ENCODE assay signal across 8 mouse cellular contexts in the genomic region with DNA sequence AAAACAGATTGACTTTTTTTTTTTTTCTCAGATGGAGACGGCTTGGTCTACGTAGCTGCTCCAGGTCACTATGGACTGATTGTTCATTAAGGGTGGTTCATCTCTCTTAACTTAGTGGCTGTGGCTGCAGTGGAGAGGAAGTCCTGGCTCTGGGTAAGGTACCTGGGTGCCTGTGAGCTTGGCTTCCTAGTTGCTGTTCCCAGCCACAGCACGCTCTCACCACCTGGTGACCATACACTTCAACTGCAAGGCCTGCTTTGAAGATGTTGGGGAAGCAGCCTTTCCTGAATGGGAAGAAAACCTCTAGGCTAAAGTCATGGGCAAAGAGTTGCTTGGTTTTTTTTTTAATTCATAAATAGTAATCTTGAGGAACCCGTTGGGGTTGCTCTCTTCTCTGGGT.
DNase-seq lines count a peak whose midpoint lies in the region; ATAC-seq and TF ChIP-seq lines count a peak whose summit lies in the region.

No protein-coding gene starts in this region.

- 71% methylated on average over 4 of the region's 4 CpGs for WGBS in cerebellum, adult 2 months
- 39% methylated on average over 4 of the region's 4 CpGs for WGBS in spleen, adult 2 months

- no peak overlapping the region for H3K4me3 ChIP-seq in cerebellum, adult 2 months (replicated peaks; ENCODE audit: insufficient read depth, low read depth, low read length)
- H3K4me3 ChIP-seq in spleen, adult 2 months (ENCODE audit: extremely low read depth, insufficient read depth, insufficient read length) = no peak overlapping the region

- no peak for TF ChIP-seq POLR2A in cerebellum, adult 2 months (IDR thresholded peaks at IDR 0.05; ENCODE audit: borderline replicate concordance, insufficient read depth, low read length)
- TF ChIP-seq POLR2A in spleen, adult 2 months (IDR thresholded peaks at IDR 0.05; ENCODE audit: low read depth, low read length) = no peak

- peak; percentile 83 for ATAC-seq in megakaryocyte-erythroid progenitor cell, adult 5-6 weeks (replicated peaks; ENCODE audit: low FRiP score, low TSS enrichment, poor library complexity, severe bottlenecking)

- TF ChIP-seq CTCF in cerebellum, adult 2 months (IDR thresholded peaks at IDR 0.05; ENCODE audit: borderline replicate concordance, insufficient read depth, low read depth, low read length) = peak; percentile 66
- TF ChIP-seq CTCF in spleen, adult 2 months (IDR thresholded peaks at IDR 0.05; ENCODE audit: extremely low read depth, insufficient read depth, insufficient read length, insufficient replicate concordance) = peak; percentile 82; the same call in 1 of the 2 replicates

- no peaks in the 10 kb centered on the region for H3K4me1 ChIP-seq in cerebellum, adult 2 months (ENCODE audit: control insufficient read depth, insufficient read depth, low read length)
- H3K4me1 ChIP-seq in spleen, adult 2 months (ENCODE audit: control insufficient read depth, insufficient read depth, insufficient read length) = no peaks in the 10 kb centered on the region

- H3K27me3 ChIP-seq in cerebellum, adult 2 months (ENCODE audit: control insufficient read depth, insufficient read depth, low read length) = no peaks in the 10 kb centered on the region
- no peaks in the 10 kb centered on the region for H3K27me3 ChIP-seq in spleen, adult 2 months (ENCODE audit: control insufficient read depth, insufficient read depth, low read length)

- no peak overlapping the region for H3K27ac ChIP-seq in cerebellum, adult 2 months (ENCODE audit: insufficient read depth, low read length)
- H3K27ac ChIP-seq in spleen, adult 2 months (ENCODE audit: insufficient read depth, low read length) = no peak overlapping the region

- H3K36me3 ChIP-seq in spleen, adult 2 months (ENCODE audit: control insufficient read depth, insufficient read depth, low read length) = no peaks in the 10 kb centered on the region

- peak in 1 of 2 experiments; percentile 30 for DNase-seq in cerebellum, adult 2 months
- no peak for DNase-seq in cerebellum, adult 8-10 months
- peak; percentile 78 for DNase-seq in 416B (ENCODE audit: low read depth)
- peak; percentile 76 for DNase-seq in adrenal gland, postnatal 10 days
- peak; percentile 71 for DNase-seq in heart, postnatal 4 days
- peak; percentile 32 to 37 for DNase-seq in layer of hippocampus, postnatal 36 days
- peak in 1 of 2 experiments; percentile 59 for DNase-seq in spleen, adult 2 months (ENCODE audit: low read depth in 1 of 2, low spot score in 2 of 2)
